11 mouse cellular contexts compared by ENCODE assay signal in the genomic region with DNA sequence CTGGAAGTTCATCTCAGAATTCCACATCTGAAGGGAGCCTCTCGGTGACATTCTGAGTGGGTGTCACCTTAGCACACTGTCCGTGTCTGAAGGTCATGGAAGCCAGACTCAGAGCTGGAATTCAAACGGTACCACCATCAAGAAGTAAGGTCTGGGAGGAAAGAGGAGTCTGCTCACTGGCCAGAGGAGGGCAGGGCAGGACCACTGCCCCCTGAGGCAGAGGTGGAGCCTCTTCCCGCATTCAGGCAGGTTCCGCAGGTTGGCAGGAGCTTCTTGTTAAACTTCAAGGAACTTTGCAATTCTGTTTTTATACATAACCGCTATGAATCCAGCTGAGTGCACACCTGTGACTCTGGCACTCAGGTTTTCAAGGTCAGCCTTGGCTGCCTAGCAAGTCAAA.
DNase-seq lines count a peak whose midpoint lies in the region; ATAC-seq and TF ChIP-seq lines count a peak whose summit lies in the region.
"Had no signal": no experiment of that assay in that cellular context is flagged by ENCODE, and none has a peak within 500 bp of the region (broad histone marks: within the 10 kb centered on the region; RNA-seq: fewer than 3 reads in every experiment).

No protein-coding gene starts in this region.

- DNase-seq in gastrocnemius, adult 2 months: peak; percentile 33
- no peak for DNase-seq in gastrocnemius, adult 8-10 months (ENCODE audit: low spot score in 2 of 2)
- DNase-seq in thymus, postnatal 25 days: peak; percentile 13
- DNase-seq in thymus, postnatal 10 days (ENCODE audit: low spot score in 2 of 2): no peak
- peak; percentile 86 for DNase-seq in kidney, postnatal 0 days (ENCODE audit: low spot score)
- no peak for DNase-seq in layer of hippocampus, adult 8-10 months (ENCODE audit: low spot score in 2 of 2)
- DNase-seq in spleen, adult 18-20 months: no peak

- H3K4me3 ChIP-seq in gastrocnemius, adult 2 months: no peak overlapping the region
- H3K4me3 ChIP-seq in kidney, postnatal 0 days (replicated peaks; ENCODE audit: low read depth, low read length): no peak overlapping the region
- H3K4me3 ChIP-seq in midbrain, embryonic 16.5 days (ENCODE audit: low read depth, low read length): no peak overlapping the region
- H3K4me3 ChIP-seq: hindbrain, embryonic 10.5 days had no signal

- WGBS in kidney, postnatal 0 days: 19% methylated on average over 6 of the region's 6 CpGs
- WGBS in midbrain, embryonic 16.5 days: 51% methylated on average over 6 of the region's 6 CpGs

- TF ChIP-seq CTCF in gastrocnemius, adult 2 months (IDR thresholded peaks at IDR 0.05): peak; percentile 70
- peak; percentile 87 for TF ChIP-seq CTCF in kidney, postnatal 0 days (IDR thresholded peaks at IDR 0.05; ENCODE audit: low read depth)

- H3K9ac ChIP-seq in kidney, postnatal 0 days (ENCODE audit: low read depth, low read length): no peak overlapping the region
- H3K9ac ChIP-seq in midbrain, embryonic 16.5 days (ENCODE audit: low read depth, low read length): no peak overlapping the region

- no peaks in the 10 kb centered on the region for H3K9me3 ChIP-seq in kidney, postnatal 0 days (replicated peaks; ENCODE audit: low read length)
- H3K9me3 ChIP-seq in midbrain, embryonic 16.5 days (replicated peaks; ENCODE audit: control insufficient read depth, low read length, poor library complexity, severe bottlenecking): no peaks in the 10 kb centered on the region

- H3K27me3 ChIP-seq in kidney, postnatal 0 days (ENCODE audit: insufficient read depth, low read length): no peaks in the 10 kb centered on the region
- peaks cover 7% of the 10 kb centered on the region; the same call in 1 of the 2 replicates for H3K27me3 ChIP-seq in midbrain, embryonic 16.5 days (ENCODE audit: control insufficient read depth, insufficient read depth, low read depth, low read length)

- H3K4me1 ChIP-seq in kidney, postnatal 0 days (replicated peaks; ENCODE audit: insufficient read depth, low read length): peaks cover 7% of the 10 kb centered on the region; the same call in 1 of the 2 replicates
- peaks cover 15% of the 10 kb centered on the region for H3K4me1 ChIP-seq in midbrain, embryonic 16.5 days (ENCODE audit: control insufficient read depth, insufficient read depth, low read length)

- no peak; the same call in 1 of the 2 replicates for ATAC-seq in kidney, postnatal 0 days (replicated peaks; ENCODE audit: low FRiP score, low read depth)
- no peak for ATAC-seq in midbrain, embryonic 16.5 days

- no peaks in the 10 kb centered on the region for H3K36me3 ChIP-seq in kidney, postnatal 0 days (ENCODE audit: insufficient read depth, low read length)
- H3K36me3 ChIP-seq in midbrain, embryonic 16.5 days (ENCODE audit: control insufficient read depth, insufficient read depth, low read length): no peaks in the 10 kb centered on the region
- H3K36me3 ChIP-seq: G1E; hindbrain, embryonic 10.5 days had no signal

- intact Hi-C loops in gastrocnemius, adult 2 months (cut with DNase I): loop anchor here (10.0 kb wide), 2 partner anchors 47 to 537 kb away; no protein-coding TSS in a partner anchor

- H3K27ac ChIP-seq in gastrocnemius, adult 2 months: no peak overlapping the region
- H3K27ac ChIP-seq in kidney, postnatal 0 days: no peak overlapping the region
- no peak overlapping the region for H3K27ac ChIP-seq in midbrain, embryonic 16.5 days (ENCODE audit: low read length)
- H3K27ac ChIP-seq: hindbrain, embryonic 10.5 days had no signal

- H3K4me2 ChIP-seq in kidney, postnatal 0 days (ENCODE audit: low read length): no peak overlapping the region
- no peak overlapping the region for H3K4me2 ChIP-seq in midbrain, embryonic 16.5 days (ENCODE audit: low read length)
- H3K4me2 ChIP-seq: midbrain, embryonic 11.5 days had no signal

Comparison
In these comparisons a context has a peak if more than half of its experiments do, and no peak if none do; other contexts are left out.
1. DNase-seq: peak in gastrocnemius, adult 2 months (single experiment), thymus, postnatal 25 days (single experiment) and kidney, postnatal 0 days (single experiment); none in gastrocnemius, adult 8-10 months (0 of 2), thymus, postnatal 10 days (0 of 2), layer of hippocampus, adult 8-10 months (0 of 2) and spleen, adult 18-20 months (0 of 2).